Mouse (Mus musculus): Measurements from ENCODE around the gene Cbfa2t2. TPM values are rescaled to one million over a fixed set of nuclear protein-coding genes. Genes with fewer than 3 reads are reported as not detected.

Gene Cbfa2t2
- polyA plus RNA-seq, 2 experiments from 2014 or later, result 19.7 to 21.8 TPM

- ATAC-seq, result no peak
Measured at GRCm38 (mm10) chr2:154426188-154426904, 9.9 kb upstream of the Cbfa2t2 start.

- ATAC-seq, result no peak
Measured at GRCm38 (mm10) chr2:154426905-154427852, 9.1 kb upstream of the Cbfa2t2 start.

GRCm38 (mm10) chr2:154427853-154428360, 8.4 kb upstream of the Cbfa2t2 start:
- ATAC-seq, result no peak

GRCm38 (mm10) chr2:154430566-154430965, 5.7 kb upstream of the Cbfa2t2 start:
- no peak for ATAC-seq

GRCm38 (mm10) chr2:154432696-154433095, 3.6 kb upstream of the Cbfa2t2 start:
- ATAC-seq, result no peak

GRCm38 (mm10) chr2:154433391-154433790, 2.9 kb upstream of the Cbfa2t2 start:
- no peak for ATAC-seq

GRCm38 (mm10) chr2:154434690-154435089, 1.6 kb upstream of the Cbfa2t2 start:
- no peak for ATAC-seq

- peak; percentile 99 for ATAC-seq
Measured at GRCm38 (mm10) chr2:154436076-154436457, 214 bp upstream of the Cbfa2t2 start.

GRCm38 (mm10) chr2:154437191-154437527, 878 bp downstream of the Cbfa2t2 start:
- ATAC-seq, result no peak

- no peak for ATAC-seq
Measured at GRCm38 (mm10) chr2:154440453-154440852, 4.2 kb downstream of the Cbfa2t2 start.

GRCm38 (mm10) chr2:154447821-154448220, 11.5 kb downstream of the Cbfa2t2 start:
- ATAC-seq, result no peak

- ATAC-seq, result no peak
Measured at GRCm38 (mm10) chr2:154448633-154449032, 12.4 kb downstream of the Cbfa2t2 start.

- ATAC-seq, result no peak
Measured at GRCm38 (mm10) chr2:154452951-154453350, 16.7 kb downstream of the Cbfa2t2 start.

GRCm38 (mm10) chr2:154454099-154454498, 17.8 kb downstream of the Cbfa2t2 start:
- no peak for ATAC-seq

GRCm38 (mm10) chr2:154454605-154455004, 18.3 kb downstream of the Cbfa2t2 start:
- no peak for ATAC-seq

- no peak for ATAC-seq
Measured at GRCm38 (mm10) chr2:154455776-154456175, 19.5 kb downstream of the Cbfa2t2 start.

GRCm38 (mm10) chr2:154456621-154457020, 20.3 kb downstream of the Cbfa2t2 start:
- ATAC-seq, result no peak

- ATAC-seq, result no peak
Measured at GRCm38 (mm10) chr2:154459262-154459661, 23.0 kb downstream of the Cbfa2t2 start.

GRCm38 (mm10) chr2:154459851-154460250, 23.6 kb downstream of the Cbfa2t2 start:
- no peak for ATAC-seq

- ATAC-seq, result no peak
Measured at GRCm38 (mm10) chr2:154463621-154464198, 27.4 kb downstream of the Cbfa2t2 start.

- no peak for ATAC-seq
Measured at GRCm38 (mm10) chr2:154465914-154466335, 29.6 kb downstream of the Cbfa2t2 start.

- no peak for ATAC-seq
Measured at GRCm38 (mm10) chr2:154467139-154467538, 30.9 kb downstream of the Cbfa2t2 start.

Data from activated CD4-positive, CD25-positive, alpha-beta regulatory T cell, adult 4 months (primary cell).